Mouse (Mus musculus) olfactory bulb, adult 2 months (tissue): ENCODE data around the gene Dock11.

Source experiments
- CTCF ChIP-seq: fragments of 200-500 bp; IDR thresholded peaks from 2 replicates; pipeline ENCODE4 v1.5.1; 2012; ENCODE audit warnings: low read depth, mild to moderate bottlenecking, low read length, moderate library complexity; ENCODE audit not compliant: insufficient read depth
- POLR2A ChIP-seq: fragments of 200-500 bp; IDR thresholded peaks from 2 replicates; pipeline ENCODE4 v1.6.1; 2012; ENCODE audit warnings: mild to moderate bottlenecking, low read depth, low read length, moderate library complexity; ENCODE audit not compliant: insufficient read depth

GRCm38 (mm10) chrX:35930094-35930933 lies 41.7 kb downstream of the Dock11 start:
- TF ChIP-seq CTCF (no peak), POLR2A (no peak)
